Mouse (Mus musculus) lung, adult 2 months (tissue): ENCODE data around the gene Slbp.
A peak's percentile ranks its signal among the peaks of the same experiment; 100 is the strongest.

Source experiments
- CTCF ChIP-seq: fragments of 200-500 bp; IDR thresholded peaks from 2 replicates; pipeline ENCODE4 v1.5.1; 2011; ENCODE audit warnings: mild to moderate bottlenecking, low read length, control low read depth; ENCODE audit not compliant: insufficient read depth
- POLR2A ChIP-seq: fragments of 200-500 bp; IDR thresholded peaks from 2 replicates; pipeline ENCODE4 v1.6.1; 2011; ENCODE audit warnings: low read depth, mild to moderate bottlenecking, control low read depth, low read length, borderline replicate concordance; ENCODE audit errors: extremely low read depth

- TF ChIP-seq CTCF (no peak), POLR2A (peak; percentile 99)
Measured at GRCm38 (mm10) chr5:33651921-33652782, at the start of gene Slbp.
